Mouse (Mus musculus) lung, embryonic 15.5 days (tissue): ENCODE measurements around the gene Nucb2. TPM values are rescaled to one million over a fixed set of nuclear protein-coding genes. Genes with fewer than 3 reads are reported as not detected.

ENCODE experiments used
- ATAC-seq: fragments of 200-750 bp; cut with Nextera tagmentation; 2 replicates; pipeline ENCODE4 v1.8.0; 2017; ENCODE audit warnings: moderate number of reproducible peaks, borderline replicate concordance; ENCODE audit not compliant: low FRiP score, low TSS enrichment; ENCODE audit errors: extremely low read depth
- H3K27ac ChIP-seq: fragments of 300-500 bp; sonication (generic); 2 replicates; pipeline ENCODE4 v1.5.1; 2015; ENCODE audit warnings: moderate library complexity, mild to moderate bottlenecking, inconsistent platforms
- H3K27me3 ChIP-seq: fragments of 300-500 bp; sonication (generic); 2 replicates; pipeline ENCODE4 v1.6.1; 2015; ENCODE audit warnings: inconsistent platforms
- H3K36me3 ChIP-seq: fragments of 300-500 bp; sonication (generic); 2 replicates; pipeline ENCODE4 v1.6.1; 2015; ENCODE audit warnings: inconsistent platforms
- H3K4me1 ChIP-seq: fragments of 300-500 bp; sonication (generic); 2 replicates; pipeline ENCODE4 v1.6.1; 2015; ENCODE audit warnings: inconsistent platforms
- H3K4me2 ChIP-seq: fragments of 300-500 bp; sonication (generic); 2 replicates; pipeline ENCODE4 v1.6.1; 2015; ENCODE audit warnings: inconsistent platforms, mild to moderate bottlenecking, moderate library complexity
- H3K4me3 ChIP-seq: fragments of 300-500 bp; sonication (generic); 2 replicates; pipeline ENCODE4 v1.5.1; 2015; ENCODE audit warnings: mild to moderate bottlenecking, inconsistent platforms
- H3K9ac ChIP-seq: fragments of 300-500 bp; sonication (generic); 2 replicates; pipeline ENCODE4 v1.6.1; 2015; ENCODE audit warnings: inconsistent platforms
- H3K9me3 ChIP-seq: fragments of 300-500 bp; sonication (generic); 2 replicates; pipeline ENCODE4 v1.6.1; 2016; ENCODE audit warnings: inconsistent platforms
- WGBS: fragments of 180-500 bp; shearing (Covaris S2); methylation state at CpG from one replicate; pipeline ENCODE4 v1.1.7; 2015; 5-methylcytosine and 5-hydroxymethylcytosine counted together
- polyA plus RNA-seq: library from polyadenylated mRNA; unstranded; fragments of >200 nt; fragmentation: Nextera tagmentation; extraction: Ambion mirVana; gene quantifications from 2 replicates; pipeline ENCODE4 v1.2.1, GENCODE M21; 2015

The Nucb2 gene
- polyA plus RNA-seq, 1 experiment from 2014 or later, result 19.0 TPM

DNA sequence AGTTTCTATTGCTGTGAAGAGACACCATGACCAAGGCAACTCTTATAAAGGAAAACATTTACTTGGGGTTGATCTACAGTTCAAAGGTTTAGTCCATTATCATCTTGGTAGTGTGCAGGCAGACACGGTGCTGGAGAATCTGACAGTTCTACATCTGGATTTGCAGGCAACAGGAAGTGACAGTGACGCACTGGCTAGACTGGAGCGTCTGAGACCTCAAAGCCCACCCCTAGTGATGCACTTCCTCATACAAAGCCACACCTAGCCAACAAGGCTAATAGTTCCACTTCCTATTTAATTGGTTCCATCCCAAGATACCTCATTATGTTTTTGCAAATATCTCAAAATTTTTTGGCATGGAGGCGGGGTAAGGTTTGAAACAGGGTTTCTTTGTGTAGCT is 25.6 kb downstream of the Nucb2 start:
- Histone ChIP-seq H3K4me1 (no peaks in the 10 kb centered on the region), H3K4me2 (no peak overlapping the region), H3K27me3 (no peaks in the 10 kb centered on the region), H3K9ac (no peak overlapping the region), H3K36me3 (peaks cover 32% of the 10 kb centered on the region), H3K4me3 (no peak overlapping the region), H3K9me3 (no peaks in the 10 kb centered on the region), H3K27ac (no peak overlapping the region)
- 64% methylated on average over 4 of the region's 4 CpGs for WGBS
- no peak for ATAC-seq

- H3K4me2 ChIP-seq, result no peak overlapping the region
- no peak overlapping the region for H3K9ac ChIP-seq
- no peak overlapping the region for H3K27ac ChIP-seq
- no peak overlapping the region for H3K4me3 ChIP-seq
- no peaks in the 10 kb centered on the region for H3K27me3 ChIP-seq
- peaks cover 27% of the 10 kb centered on the region for H3K36me3 ChIP-seq
- WGBS, result 90% methylated on average over 5 of the region's 5 CpGs
- H3K4me1 ChIP-seq, result no peaks in the 10 kb centered on the region
- H3K9me3 ChIP-seq, result no peaks in the 10 kb centered on the region
- ATAC-seq, result no peak
Measured at GRCm38 (mm10) chr7:116530470-116530869, 26.3 kb downstream of the Nucb2 start.

- peaks cover 25% of the 10 kb centered on the region; the same call in 1 of the 2 replicates for H3K36me3 ChIP-seq
- ATAC-seq, result peak; percentile 73
- WGBS, result 73% methylated on average over 4 of the region's 4 CpGs
Measured at GRCm38 (mm10) chr7:116531311-116531710, 27.1 kb downstream of the Nucb2 start.

DNA sequence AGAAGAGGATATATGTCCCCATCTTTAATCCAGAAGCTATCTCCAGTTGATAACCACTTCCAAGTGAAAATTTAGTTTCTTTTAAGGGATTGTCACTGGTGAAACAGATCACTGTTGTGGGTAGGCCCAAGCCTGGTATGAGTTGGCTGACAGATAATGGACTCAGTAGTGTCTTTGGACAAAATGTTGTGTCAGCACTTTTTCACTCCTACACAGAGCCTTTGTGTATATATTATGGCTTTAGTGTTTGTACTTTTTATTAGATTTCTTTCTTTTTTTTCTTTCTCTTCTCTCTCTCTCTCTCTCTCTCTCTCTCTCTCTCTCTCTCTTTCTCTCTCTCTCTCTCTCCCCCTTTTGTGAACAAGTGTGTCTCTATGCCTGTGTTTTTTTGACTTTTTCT is 52.7 kb downstream of the Nucb2 start:
- Histone ChIP-seq H3K27ac (no peak overlapping the region), H3K4me1 (no peaks in the 10 kb centered on the region)
- no peak for ATAC-seq

More at GRCm38 (mm10) chr7:116531311-116531710, 27.1 kb downstream of the Nucb2 start:
- Histone ChIP-seq H3K9ac (no peak overlapping the region), H3K27me3 (no peaks in the 10 kb centered on the region), H3K4me2 (no peak overlapping the region), H3K4me3 (no peak overlapping the region), H3K4me1 (no peaks in the 10 kb centered on the region), H3K27ac (no peak overlapping the region), H3K9me3 (no peaks in the 10 kb centered on the region)

GRCm38 (mm10) chr7:116574551-116574950 is 70.4 kb downstream of the Nucb2 start:
- no peak overlapping the region for H3K4me2 ChIP-seq
- no peak overlapping the region for H3K27ac ChIP-seq
- H3K4me3 ChIP-seq, result no peak overlapping the region
- no peak overlapping the region for H3K9ac ChIP-seq
- no peaks in the 10 kb centered on the region for H3K4me1 ChIP-seq
- no peaks in the 10 kb centered on the region for H3K27me3 ChIP-seq
- H3K9me3 ChIP-seq, result no peaks in the 10 kb centered on the region
- ATAC-seq, result no peak
- H3K36me3 ChIP-seq, result no peaks in the 10 kb centered on the region

More for the DNA sequence above, 52.7 kb downstream of the Nucb2 start:
- H3K27me3 ChIP-seq, result no peaks in the 10 kb centered on the region
- H3K9ac ChIP-seq, result no peak overlapping the region
- no peak overlapping the region for H3K4me3 ChIP-seq
- no peaks in the 10 kb centered on the region for H3K9me3 ChIP-seq
- H3K4me2 ChIP-seq, result no peak overlapping the region
- no peaks in the 10 kb centered on the region for H3K36me3 ChIP-seq

Other genes with a start within 250 kb of the Nucb2 start
- gene Plekha7, start 196.0 kb upstream of the Nucb2 start, polyA plus RNA-seq, result 12.1 and 15.1 TPM in 2 replicates
- 732 and 837 TPM in 2 replicates for gene Rps13, start 170.2 kb upstream of the Nucb2 start, polyA plus RNA-seq
- gene Pik3c2a, start 60.9 kb upstream of the Nucb2 start, polyA plus RNA-seq, result 21.9 and 27.8 TPM in 2 replicates